Mouse (Mus musculus) forebrain, embryonic 11.5 days (tissue): ENCODE measurements around the gene B3galt1. TPM values are rescaled to one million over a fixed set of nuclear protein-coding genes. Genes with fewer than 3 reads are reported as not detected.

Experiments used
- ATAC-seq: fragments of 200-750 bp; cut with Nextera tagmentation; replicated peaks from 2 replicates; pipeline ENCODE4 v1.8.0; 2017; ENCODE audit warnings: moderate TSS enrichment; ENCODE audit not compliant: low FRiP score
- DNase-seq: peaks from one replicate; pipeline ENCODE4 v3.0.0-alpha.2; 2017; ENCODE audit warnings: low spot score
- H3K27ac ChIP-seq: fragments of 300-500 bp; sonication (generic); 2 replicates; pipeline ENCODE4 v1.5.1; 2014; ENCODE audit warnings: low read depth, low read length
- H3K27me3 ChIP-seq: fragments of 300-500 bp; sonication (generic); 2 replicates; pipeline ENCODE4 v1.6.1; 2014; ENCODE audit warnings: mild to moderate bottlenecking, low read length, mixed read lengths; ENCODE audit not compliant: control insufficient read depth, insufficient read depth
- H3K36me3 ChIP-seq: fragments of 300-500 bp; sonication (generic); 2 replicates; pipeline ENCODE4 v1.6.1; 2014; ENCODE audit warnings: mild to moderate bottlenecking, low read length, moderate library complexity, mixed read lengths; ENCODE audit not compliant: control insufficient read depth, insufficient read depth
- H3K4me1 ChIP-seq: fragments of 300-500 bp; sonication (generic); replicated peaks from 2 replicates; pipeline ENCODE4 v1.6.1; 2014; ENCODE audit warnings: low read length, mixed read lengths; ENCODE audit not compliant: control insufficient read depth, insufficient read depth
- H3K4me2 ChIP-seq: fragments of 300-500 bp; sonication (generic); 2 replicates; pipeline ENCODE4 v1.6.1; 2014; ENCODE audit warnings: low read depth, mild to moderate bottlenecking, low read length, moderate library complexity, mixed read lengths; ENCODE audit not compliant: severe bottlenecking
- H3K4me3 ChIP-seq: fragments of 300-500 bp; sonication (generic); 2 replicates; pipeline ENCODE4 v1.5.1; 2014; ENCODE audit warnings: low read depth, low read length
- H3K9ac ChIP-seq: fragments of 300-500 bp; sonication (generic); 2 replicates; pipeline ENCODE4 v1.6.1; 2014; ENCODE audit warnings: low read length
- H3K9me3 ChIP-seq: fragments of 300-500 bp; sonication (generic); 2 replicates; pipeline ENCODE4 v1.6.1; 2016; ENCODE audit warnings: low read length, mixed read lengths; ENCODE audit not compliant: control insufficient read depth
- WGBS: fragments of 180-500 bp; shearing (Covaris S2); extraction: QIAGEN DNeasy Blood & Tissue Kit; methylation state at CpG from one replicate; pipeline ENCODE4 v1.1.7; 2014; 5-methylcytosine and 5-hydroxymethylcytosine counted together
- polyA plus RNA-seq: library from polyadenylated mRNA; unstranded; fragments of >200 nt; fragmentation: Nextera tagmentation; extraction: Ambion mirVana; gene quantifications from 2 replicates; pipeline ENCODE4 v1.2.1, GENCODE M21; 2014

The B3galt1 gene
- polyA plus RNA-seq, 1 experiment from 2014 or later: 13.4 TPM

DNA sequence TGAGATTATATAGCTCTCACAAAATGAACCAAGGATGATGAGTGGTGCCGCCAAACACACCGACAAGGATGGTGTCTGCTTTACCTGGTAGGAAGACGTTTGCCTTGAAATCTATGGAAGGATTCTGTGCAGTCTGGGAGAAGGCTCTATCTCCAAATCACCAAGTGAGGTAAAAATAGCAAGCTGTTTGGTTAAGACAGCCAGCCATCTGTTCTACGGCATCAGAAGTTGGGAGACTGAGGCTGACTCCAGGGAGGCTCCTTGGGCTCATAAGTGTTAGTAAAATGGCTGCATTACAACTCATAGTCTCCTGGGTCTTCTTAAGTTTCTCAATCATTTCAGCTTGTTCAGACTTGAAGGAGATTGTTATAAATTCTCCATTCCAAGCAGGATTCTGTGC, 91.7 kb downstream of the B3galt1 start:
- 92% methylated on average over 4 of the region's 4 CpGs for WGBS
- DNase-seq: no peak

DNA sequence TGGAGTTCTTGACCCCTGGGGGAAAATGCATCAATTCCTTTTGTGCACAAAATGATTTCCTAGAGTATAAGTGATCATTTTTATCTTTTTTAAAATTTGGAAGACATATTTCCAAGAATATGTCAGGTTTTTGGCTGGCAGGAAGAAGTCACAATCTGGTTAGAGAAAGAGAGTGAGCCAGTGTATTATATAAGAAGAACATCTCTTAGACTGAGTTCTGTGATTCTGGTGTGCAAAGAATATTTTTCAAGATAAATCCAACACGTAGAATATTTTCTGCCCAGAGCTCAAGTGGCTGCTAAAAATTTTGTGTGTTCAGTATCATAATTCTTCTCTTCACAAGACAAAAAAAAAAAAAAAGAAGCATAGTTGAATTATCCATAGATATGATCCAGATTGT, 92.4 kb downstream of the B3galt1 start:
- H3K9ac ChIP-seq: no peak overlapping the region
- H3K27me3 ChIP-seq: no peaks in the 10 kb centered on the region
- no peak for DNase-seq

More for the DNA sequence above, 91.7 kb downstream of the B3galt1 start:
- Histone ChIP-seq H3K4me2 (no peak overlapping the region), H3K4me1 (no peaks in the 10 kb centered on the region), H3K27ac (no peak overlapping the region), H3K9ac (no peak overlapping the region), H3K27me3 (no peaks in the 10 kb centered on the region), H3K9me3 (no peaks in the 10 kb centered on the region), H3K4me3 (no peak overlapping the region), H3K36me3 (no peaks in the 10 kb centered on the region)
- no peak for ATAC-seq

DNA sequence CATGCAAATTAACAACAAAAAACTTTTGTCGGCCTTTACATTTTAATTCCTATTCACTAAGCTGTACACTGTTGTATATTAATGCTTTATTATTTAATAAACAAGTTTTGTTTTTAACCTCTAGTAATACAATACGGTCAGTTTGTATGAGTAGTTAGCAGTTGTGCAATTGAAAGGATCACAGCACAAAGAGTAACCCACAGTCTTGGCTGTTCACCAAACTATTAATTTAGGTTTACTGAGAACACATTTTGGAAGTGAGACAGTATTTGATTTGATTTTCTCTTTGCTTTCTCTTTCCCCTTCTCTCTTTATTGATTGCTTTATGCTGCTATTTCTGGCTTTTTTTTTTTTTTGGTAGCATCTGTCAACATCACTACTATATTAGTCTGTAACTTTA, 106.0 kb downstream of the B3galt1 start:
- WGBS: 84% methylated on average over 2 of the region's 2 CpGs
- Histone ChIP-seq H3K4me1 (no peaks in the 10 kb centered on the region), H3K27ac (no peak overlapping the region), H3K27me3 (no peaks in the 10 kb centered on the region), H3K4me2 (no peak overlapping the region), H3K4me3 (no peak overlapping the region), H3K36me3 (no peaks in the 10 kb centered on the region), H3K9ac (no peak overlapping the region), H3K9me3 (no peaks in the 10 kb centered on the region)
- DNase-seq (no peak), ATAC-seq (no peak)

More for the DNA sequence above, 92.4 kb downstream of the B3galt1 start:
- Histone ChIP-seq H3K4me1 (no peaks in the 10 kb centered on the region), H3K9me3 (no peaks in the 10 kb centered on the region), H3K36me3 (no peaks in the 10 kb centered on the region), H3K4me2 (no peak overlapping the region), H3K27ac (no peak overlapping the region), H3K4me3 (no peak overlapping the region)
- 87% methylated on average over 1 of the region's 1 CpGs for WGBS
- ATAC-seq: no peak

DNA sequence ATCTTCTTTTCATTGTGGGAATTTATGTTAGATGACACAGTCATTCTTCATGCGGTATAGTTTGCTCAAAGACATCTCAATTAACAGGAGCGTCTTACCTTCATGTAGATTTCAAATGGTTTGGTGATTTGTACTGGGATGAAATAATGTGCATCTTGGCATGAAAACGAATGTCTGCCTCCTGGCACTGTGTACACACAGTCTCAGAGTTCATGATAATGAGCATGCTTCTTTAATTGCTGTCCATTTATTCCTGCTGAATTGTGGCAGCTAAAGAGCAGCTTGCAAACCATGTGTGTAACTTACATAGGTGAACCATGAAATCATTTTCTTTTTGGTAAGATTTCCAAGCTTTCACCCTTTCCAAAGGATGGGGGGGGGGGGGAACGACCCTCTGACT, 112.0 kb downstream of the B3galt1 start:
- Histone ChIP-seq H3K36me3 (no peaks in the 10 kb centered on the region), H3K9ac (no peak overlapping the region), H3K27ac (no peak overlapping the region), H3K4me2 (no peak overlapping the region), H3K4me3 (no peak overlapping the region), H3K9me3 (no peaks in the 10 kb centered on the region), H3K27me3 (no peaks in the 10 kb centered on the region), H3K4me1 (no peaks in the 10 kb centered on the region)
- ATAC-seq (no peak), DNase-seq (no peak)
- WGBS: 61% methylated on average over 4 of the region's 4 CpGs

DNA sequence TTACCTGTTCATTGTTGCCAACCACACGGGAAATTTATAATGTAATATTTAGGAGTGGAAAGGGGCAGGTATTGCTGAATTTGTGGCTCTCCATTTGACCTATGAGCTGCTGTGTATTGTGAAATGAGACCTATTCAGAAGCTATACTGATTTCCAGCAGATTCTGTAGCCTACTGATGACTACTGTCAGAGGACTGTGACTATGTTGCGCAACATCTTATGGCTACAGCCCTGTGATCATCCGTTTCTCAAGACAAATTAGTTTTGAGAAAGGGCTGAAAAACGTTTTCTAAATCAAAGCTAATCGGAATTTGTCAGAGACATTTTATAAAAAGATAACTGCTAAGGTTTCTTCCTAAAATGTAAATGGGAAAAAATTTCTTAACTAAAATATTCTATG, 158.6 kb downstream of the B3galt1 start:
- ATAC-seq (no peak), DNase-seq (no peak)
- H3K9me3 ChIP-seq: no peaks in the 10 kb centered on the region
- H3K27me3 ChIP-seq: no peaks in the 10 kb centered on the region
- no peaks in the 10 kb centered on the region for H3K36me3 ChIP-seq
- H3K4me2 ChIP-seq: no peak overlapping the region
- no peak overlapping the region for H3K4me3 ChIP-seq
- no peaks in the 10 kb centered on the region for H3K4me1 ChIP-seq
- no peak overlapping the region for H3K27ac ChIP-seq
- H3K9ac ChIP-seq: no peak overlapping the region
- WGBS: 84% methylated on average over 5 of the region's 5 CpGs

DNA sequence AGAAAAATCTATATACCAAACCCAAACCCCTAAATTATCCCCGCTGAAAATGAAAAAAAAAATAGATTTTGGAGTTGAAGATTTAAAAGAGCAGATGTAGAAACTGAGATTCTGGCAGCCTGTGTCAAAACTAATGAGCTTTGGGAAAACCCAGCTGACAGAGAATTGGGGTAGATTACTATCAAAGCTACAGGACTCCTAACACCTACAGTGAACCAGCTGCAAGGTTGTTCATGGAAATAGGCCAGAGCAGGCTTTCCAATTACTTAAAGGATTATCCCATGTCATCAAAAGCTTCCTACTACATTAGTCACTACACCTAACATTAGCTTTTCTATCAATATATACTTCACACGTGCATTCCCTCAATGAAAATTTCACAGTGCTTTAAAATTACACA, 165.1 kb downstream of the B3galt1 start:
- Histone ChIP-seq H3K27me3 (no peaks in the 10 kb centered on the region), H3K4me3 (no peak overlapping the region), H3K36me3 (no peaks in the 10 kb centered on the region), H3K27ac (no peak overlapping the region), H3K4me1 (no peaks in the 10 kb centered on the region), H3K9ac (no peak overlapping the region), H3K4me2 (no peak overlapping the region), H3K9me3 (no peaks in the 10 kb centered on the region)
- WGBS: 84% methylated on average over 2 of the region's 2 CpGs
- DNase-seq (no peak), ATAC-seq (no peak)

DNA sequence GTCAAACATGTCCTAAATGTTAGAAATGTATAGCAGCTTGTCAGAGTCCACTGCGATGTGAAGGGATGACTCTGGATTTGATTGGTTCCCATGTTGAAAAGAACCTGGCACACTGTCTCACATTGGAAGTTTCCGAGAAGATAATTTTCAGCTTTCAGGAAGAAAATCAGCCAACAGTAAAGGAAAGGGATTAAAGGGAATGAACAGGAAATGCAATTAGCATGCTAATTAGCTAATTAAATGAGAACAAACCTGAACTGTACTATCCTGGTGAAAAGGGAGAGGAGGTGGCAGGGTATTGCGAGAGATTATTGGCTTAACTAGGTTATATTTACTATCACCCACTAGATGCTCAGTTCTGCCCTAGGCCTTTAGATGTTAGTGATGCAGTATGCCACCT, 185.9 kb downstream of the B3galt1 start:
- Histone ChIP-seq H3K4me3 (no peak overlapping the region), H3K9me3 (no peaks in the 10 kb centered on the region), H3K9ac (no peak overlapping the region), H3K4me1 (0 out of 2 replicates have a peak, but pooled peaks cover 3% of the 10 kb centered on the region), H3K27me3 (no peaks in the 10 kb centered on the region), H3K27ac (no peak overlapping the region), H3K4me2 (no peak overlapping the region), H3K36me3 (no peaks in the 10 kb centered on the region)
- DNase-seq: no peak
- ATAC-seq: peak; percentile 69
- 55% methylated on average over 3 of the region's 3 CpGs for WGBS

DNA sequence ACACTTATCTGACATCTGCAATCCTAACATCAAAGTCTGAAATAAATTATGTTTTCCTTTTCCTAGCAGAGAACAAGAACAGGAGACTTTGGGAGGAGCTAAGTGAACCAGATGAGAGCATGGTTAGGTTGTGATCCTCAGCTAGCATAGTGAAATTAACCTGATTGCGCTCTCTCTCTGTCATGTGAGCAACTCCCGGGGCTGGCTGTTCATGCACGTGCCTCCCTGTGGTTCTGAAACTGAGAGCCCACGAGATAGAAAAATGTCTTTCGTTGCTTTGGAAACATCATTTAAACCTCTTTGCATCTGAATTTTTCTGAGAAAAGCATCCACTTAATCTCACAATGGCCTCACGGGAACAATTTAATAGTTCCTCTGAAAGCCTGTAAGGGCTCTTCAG, 190.8 kb downstream of the B3galt1 start:
- Histone ChIP-seq H3K4me1 (no peaks in the 10 kb centered on the region), H3K36me3 (no peaks in the 10 kb centered on the region), H3K4me2 (no peak overlapping the region), H3K27me3 (no peaks in the 10 kb centered on the region), H3K4me3 (no peak overlapping the region), H3K27ac (no peak overlapping the region), H3K9me3 (no peaks in the 10 kb centered on the region), H3K9ac (no peak overlapping the region)
- no peak for ATAC-seq
- 47% methylated on average over 6 of the region's 6 CpGs for WGBS
- DNase-seq: no peak

DNA sequence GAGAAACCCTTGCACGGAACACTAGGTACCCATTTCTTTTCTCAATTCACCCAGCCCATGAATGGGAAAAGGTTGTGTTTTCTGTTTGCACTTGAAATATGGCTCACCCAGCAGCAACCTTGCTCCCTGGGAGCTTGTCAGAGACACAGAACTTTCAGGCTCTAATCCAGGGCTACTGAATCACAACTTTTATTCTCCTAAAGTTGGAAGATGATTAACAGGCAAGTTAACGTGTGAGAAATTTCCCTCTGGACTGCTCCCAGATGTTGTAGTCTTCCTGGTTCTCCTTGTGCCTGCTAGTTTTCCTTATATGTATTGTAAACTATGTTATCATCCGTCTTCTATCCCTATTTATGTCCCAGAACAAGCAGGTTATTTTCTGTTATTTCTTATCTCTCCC, 221.9 kb downstream of the B3galt1 start:
- no peaks in the 10 kb centered on the region for H3K4me1 ChIP-seq
- H3K4me2 ChIP-seq: no peak overlapping the region
- 84% methylated on average over 3 of the region's 3 CpGs for WGBS
- H3K36me3 ChIP-seq: no peaks in the 10 kb centered on the region
- no peak for ATAC-seq
- no peaks in the 10 kb centered on the region for H3K27me3 ChIP-seq
- no peak overlapping the region for H3K27ac ChIP-seq
- H3K9me3 ChIP-seq: no peaks in the 10 kb centered on the region
- H3K4me3 ChIP-seq: no peak overlapping the region
- no peak for DNase-seq
- H3K9ac ChIP-seq: no peak overlapping the region
